Mouse (Mus musculus) 3134 (cell line): ENCODE results near the gene Bap1.

ENCODE experiments used
- DNase-seq: peaks from one replicate; pipeline ENCODE4 v3.0.0-alpha.2; 2011; ENCODE audit warnings: low spot score; ENCODE audit not compliant: insufficient read length; ENCODE audit errors: extremely low read depth

Bap1 gene

DNA sequence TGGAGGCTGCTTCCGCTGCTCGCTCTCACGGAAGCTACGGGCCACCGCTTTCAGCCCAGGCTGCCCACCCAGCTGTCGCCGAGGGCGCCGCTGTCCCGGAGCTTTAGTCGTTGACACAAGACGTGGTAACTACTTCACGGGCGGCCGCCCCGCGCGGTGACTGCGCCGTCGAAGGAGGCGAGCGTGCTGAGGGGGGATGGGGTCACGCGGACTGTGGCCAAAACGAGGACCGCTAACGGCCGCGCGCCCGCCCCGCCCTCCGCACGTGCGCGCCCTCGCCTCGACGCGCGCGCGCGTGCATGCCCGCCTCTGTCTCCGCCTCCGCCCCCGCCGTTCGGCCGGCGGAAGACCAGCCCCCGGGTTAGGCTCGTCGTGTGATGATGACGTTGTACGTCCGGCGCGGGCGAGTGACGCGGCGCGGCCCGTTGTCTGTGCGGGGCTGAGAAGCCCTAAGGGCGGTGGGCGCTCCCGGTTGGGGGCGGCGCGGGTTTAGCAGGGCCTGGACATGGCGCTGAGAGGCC lies at the start of gene Bap1, which contains the start of gene Phf7:
TSS of gene Bap1 (plus strand) at position 367 of the 521 bp plus-strand sequence.
TSS of gene Phf7 (minus strand) at position 234 of the 521 bp plus-strand sequence.
- DNase-seq = peak; percentile 90

- peak; percentile 38 for DNase-seq
Observed at GRCm38 (mm10) chr14:31204844-31205243, 46.4 kb upstream of the Bap1 start.

DNA sequence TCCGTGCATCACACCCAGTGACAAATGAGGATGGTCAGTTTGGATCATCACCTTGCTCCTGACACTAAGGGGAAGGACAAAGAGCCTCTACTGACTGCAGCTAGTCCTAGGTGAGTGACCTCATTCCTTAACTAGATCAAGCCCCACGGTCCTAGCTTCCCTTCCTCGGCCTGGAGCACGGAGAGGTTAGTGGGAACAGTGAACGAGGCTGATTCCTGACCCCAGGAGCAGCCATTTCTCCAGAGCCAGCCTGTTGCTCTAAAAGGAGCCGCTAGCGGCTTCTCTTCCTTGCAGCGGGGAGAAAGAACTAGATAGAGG lies 46.0 kb upstream of the Bap1 start:
- no peak for DNase-seq

DNA sequence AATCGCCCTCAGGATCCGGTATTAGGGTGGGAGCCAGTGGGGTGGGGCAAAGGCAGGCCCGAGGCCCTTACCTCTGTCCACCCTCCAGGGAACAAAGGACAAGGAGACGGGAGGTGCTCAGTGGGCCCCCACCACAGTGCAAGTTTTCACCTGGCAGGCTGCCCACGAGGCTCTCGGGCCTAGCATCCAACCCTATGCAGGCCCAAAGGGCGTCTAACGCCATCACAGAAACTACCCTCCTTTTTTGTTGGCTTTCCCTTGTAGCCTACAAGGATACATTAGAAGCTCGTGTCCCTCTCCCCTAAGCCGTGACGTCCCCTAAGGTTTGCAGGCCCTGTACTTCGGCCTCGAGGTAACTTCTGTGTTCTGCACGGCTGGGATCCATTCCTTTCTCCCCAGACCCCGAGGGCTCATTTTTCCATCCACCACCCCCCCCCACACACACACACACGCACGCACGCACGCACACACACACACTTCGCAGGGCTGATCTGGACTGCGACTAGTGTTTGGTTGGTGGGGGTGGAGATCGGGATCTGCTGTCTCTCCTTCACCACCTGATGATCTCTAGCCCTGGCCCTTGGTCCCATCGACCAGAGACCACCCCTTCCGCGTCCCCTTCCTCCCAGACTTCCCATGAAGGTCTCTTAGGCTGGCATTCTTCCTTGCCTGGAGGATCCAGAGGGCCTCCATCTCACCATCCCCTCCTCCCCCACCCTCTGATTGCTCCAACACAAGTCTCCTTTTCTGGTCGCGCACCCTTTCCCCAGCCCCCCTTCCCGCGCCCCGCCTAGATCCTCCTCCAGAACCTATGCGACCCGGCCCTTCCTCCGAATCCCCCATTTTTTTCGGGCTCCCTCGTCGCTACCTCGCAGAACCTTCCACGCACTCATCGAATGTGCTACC lies 45.4 kb upstream of the Bap1 start:
- DNase-seq = peak; percentile 67

- DNase-seq = peak; percentile 83
Observed at GRCm38 (mm10) chr14:31206472-31206981, 44.7 kb upstream of the Bap1 start.

- no peak for DNase-seq
Observed at GRCm38 (mm10) chr14:31207070-31207830, 44.0 kb upstream of the Bap1 start.

DNA sequence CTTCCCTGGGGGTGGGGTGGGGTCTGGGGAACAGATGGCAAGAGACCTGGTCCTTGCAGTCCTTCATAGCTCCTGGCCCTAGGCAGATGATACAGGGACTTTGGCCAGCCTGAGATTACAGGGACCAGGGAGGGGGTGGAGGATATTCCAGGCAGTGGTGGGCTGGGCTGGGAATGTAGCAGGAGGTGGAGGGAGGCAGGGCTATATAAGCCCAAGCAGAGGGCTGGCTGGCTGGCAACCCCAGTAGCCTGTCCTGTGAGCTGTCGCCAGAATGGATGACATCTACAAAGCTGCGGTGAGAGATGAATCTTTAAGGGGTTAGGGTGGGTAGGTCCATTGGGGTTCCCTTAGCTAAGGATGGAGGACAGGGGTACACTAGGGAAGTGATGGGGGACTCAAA lies 43.2 kb upstream of the Bap1 start, which contains the start of gene Tnnc1:
TSS of gene Tnnc1 (plus strand) at position 229 of the 400 bp plus-strand sequence.
- DNase-seq = no peak

GRCm38 (mm10) chr14:31209133-31209557 lies 42.1 kb upstream of the Bap1 start:
- no peak for DNase-seq

DNA sequence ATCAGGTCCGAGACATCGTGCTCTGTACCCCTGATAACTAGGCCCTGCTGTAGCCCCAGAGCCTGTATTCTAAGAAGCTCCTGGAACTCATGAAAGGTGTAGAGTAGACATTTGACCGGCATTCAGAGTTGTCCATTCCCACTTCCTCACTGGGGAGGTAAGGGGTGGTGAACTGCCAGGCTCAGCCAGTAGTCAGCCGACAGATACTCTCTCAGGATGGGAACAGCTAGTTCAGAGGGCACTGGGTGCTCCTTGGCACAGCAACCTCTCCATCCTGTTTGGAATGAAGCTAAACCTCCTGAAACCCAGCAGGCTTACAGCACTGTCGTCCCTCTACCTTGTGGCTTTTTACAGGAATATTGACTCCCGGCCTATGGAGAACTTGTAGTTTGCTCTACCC lies 39.4 kb upstream of the Bap1 start:
- DNase-seq = no peak

GRCm38 (mm10) chr14:31212499-31212898 lies 38.8 kb upstream of the Bap1 start:
- no peak for DNase-seq

GRCm38 (mm10) chr14:31213868-31214267 lies 37.4 kb upstream of the Bap1 start:
- DNase-seq = no peak

- no peak for DNase-seq
Observed at GRCm38 (mm10) chr14:31214684-31215083, 36.6 kb upstream of the Bap1 start.

GRCm38 (mm10) chr14:31215157-31216002 lies 35.9 kb upstream of the Bap1 start:
- peak; percentile 32 for DNase-seq

- DNase-seq = no peak
Observed at GRCm38 (mm10) chr14:31216846-31217245, 34.4 kb upstream of the Bap1 start, which contains the start of gene Nisch. Gene Nisch (minus strand): TSS chr14:31216946.

- peak; percentile 32 for DNase-seq
Observed at GRCm38 (mm10) chr14:31217666-31218065, 33.6 kb upstream of the Bap1 start, which contains the start of gene Sema3g. Gene Sema3g (plus strand): TSS chr14:31217860.

DNA sequence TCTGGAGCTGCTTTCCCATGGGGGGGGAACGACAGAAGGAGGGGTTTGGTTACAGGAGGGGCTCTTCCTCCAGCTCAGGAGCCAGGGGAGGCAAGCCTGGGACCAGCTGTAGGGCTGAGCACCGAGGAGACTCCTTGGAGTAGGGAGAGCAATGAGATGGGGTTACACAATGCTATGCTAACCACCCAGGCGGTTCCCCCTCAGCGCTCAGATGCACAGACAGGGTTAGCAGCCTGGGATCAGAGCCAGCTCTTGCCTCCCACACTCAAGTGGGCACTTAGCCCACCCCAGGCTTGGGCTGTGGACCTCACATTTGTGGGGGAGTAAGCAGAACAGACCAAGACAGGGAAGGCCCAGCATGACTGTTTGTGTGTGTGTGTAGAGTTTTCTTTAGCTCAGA lies 24.3 kb upstream of the Bap1 start:
- no peak for DNase-seq

DNA sequence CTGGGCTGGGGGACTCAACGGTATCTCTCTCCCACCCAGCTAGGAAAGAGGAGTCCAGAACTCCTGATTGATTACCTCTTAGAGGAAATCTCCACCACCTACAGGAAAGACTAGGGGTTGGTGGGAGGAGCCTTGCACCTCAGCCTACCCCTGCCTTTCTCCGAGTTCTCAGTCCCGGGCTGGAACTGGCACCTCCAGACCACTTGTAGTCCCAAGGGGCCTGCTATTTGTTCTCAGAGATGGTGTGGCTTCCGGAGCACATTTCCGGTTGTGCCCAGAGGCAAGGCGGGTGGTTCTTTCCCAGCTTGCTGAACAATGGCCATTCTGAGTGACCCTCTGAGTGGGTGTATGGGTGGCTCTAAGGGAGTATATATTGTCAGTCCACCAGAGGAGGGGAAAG lies 23.0 kb upstream of the Bap1 start:
- no peak for DNase-seq

- no peak for DNase-seq
Observed at GRCm38 (mm10) chr14:31230442-31230841, 20.8 kb upstream of the Bap1 start.

DNA sequence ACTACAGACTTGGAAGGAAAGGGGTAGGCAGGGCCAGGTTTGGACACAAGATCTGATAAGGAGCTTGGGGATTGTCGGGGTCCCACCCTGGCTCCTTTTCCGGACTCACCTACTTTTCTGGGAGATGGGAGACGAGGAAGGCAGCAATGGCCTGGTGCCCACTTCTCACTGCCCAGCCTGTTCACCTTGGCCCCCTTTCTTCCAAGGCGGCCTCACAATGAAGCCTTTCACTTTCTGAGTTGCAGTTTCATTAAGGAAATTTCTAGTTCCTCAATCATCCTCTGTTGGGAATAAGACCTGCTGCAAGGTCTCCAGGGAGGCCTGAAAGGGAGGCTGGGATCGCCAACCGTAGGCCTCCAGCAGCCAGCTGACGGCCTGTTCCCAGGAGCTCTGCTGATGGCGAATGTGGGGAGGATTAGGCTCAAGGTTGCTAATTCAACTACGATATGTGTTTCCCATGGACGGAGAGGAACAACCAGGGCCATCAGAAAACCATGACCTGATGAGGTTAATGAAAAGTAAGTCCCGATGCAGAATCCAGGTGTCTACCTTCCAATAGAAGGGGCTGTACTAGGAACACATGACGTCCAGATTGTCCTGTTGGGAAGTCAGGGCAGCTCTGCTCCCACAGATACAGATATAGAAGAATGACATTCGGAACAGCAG lies 18.7 kb upstream of the Bap1 start:
- no peak for DNase-seq
